Mouse (Mus musculus): ENCODE measurements around the gene 1700069L16Rik. TPM values are rescaled to one million over a fixed set of nuclear protein-coding genes. Genes with fewer than 3 reads are reported as not detected.

The 1700069L16Rik gene
- not detected in 2 replicates for polyA plus RNA-seq (2012; ENCODE audit: insufficient read depth, insufficient read length, low replicate concordance, missing spikeins)

- H3K27ac ChIP-seq (ENCODE audit: insufficient read depth, low read depth, low read length): no peak within 1 kb of the TSS
- H3K4me1 ChIP-seq (ENCODE audit: control insufficient read depth, insufficient read depth, low read length): peaks cover 6% of the 10 kb centered on the region; the same call in 1 of the 2 replicates
- 3% methylated on average over 15 of the region's 15 CpGs for WGBS
- H3K4me3 ChIP-seq (ENCODE audit: insufficient read depth, low read depth, low read length): no peak within 1 kb of the TSS
- peak; percentile 94 for TF ChIP-seq CTCF (IDR thresholded peaks at IDR 0.05; ENCODE audit: insufficient read depth, low read depth, low read length)
- no peak for TF ChIP-seq POLR2A (IDR thresholded peaks at IDR 0.05; ENCODE audit: insufficient read depth, low read depth, low read length)
Observed at GRCm38 (mm10) chr5:113724446-113724845, at the start of gene 1700069L16Rik. TSS of gene 1700069L16Rik (minus strand) at chr5:113724772.

GRCm38 (mm10) chr5:113773664-113774063 is 49.1 kb upstream of the 1700069L16Rik start:
- peak overlapping the region; percentile 92 for H3K4me3 ChIP-seq (ENCODE audit: insufficient read depth, low read depth, low read length)
- TF ChIP-seq POLR2A (IDR thresholded peaks at IDR 0.05; ENCODE audit: insufficient read depth, low read depth, low read length) (no peak), CTCF (IDR thresholded peaks at IDR 0.05; ENCODE audit: insufficient read depth, low read depth, low read length) (peak; percentile 92)
- WGBS: 0% methylated on average over 7 of the region's 7 CpGs
- H3K4me1 ChIP-seq (ENCODE audit: control insufficient read depth, insufficient read depth, low read length): peaks cover 14% of the 10 kb centered on the region
- H3K27ac ChIP-seq (ENCODE audit: insufficient read depth, low read depth, low read length): no peak overlapping the region

GRCm38 (mm10) chr5:113772905-113773519 is 48.4 kb upstream of the 1700069L16Rik start:
- WGBS: 1% methylated on average over 38 of the region's 38 CpGs
- Histone ChIP-seq H3K4me3 (ENCODE audit: insufficient read depth, low read depth, low read length) (peak overlapping the region; percentile 92), H3K27ac (ENCODE audit: insufficient read depth, low read depth, low read length) (no peak overlapping the region), H3K4me1 (ENCODE audit: control insufficient read depth, insufficient read depth, low read length) (peaks cover 18% of the 10 kb centered on the region)
- TF ChIP-seq CTCF (IDR thresholded peaks at IDR 0.05; ENCODE audit: insufficient read depth, low read depth, low read length): no peak
- no peak for TF ChIP-seq POLR2A (IDR thresholded peaks at IDR 0.05; ENCODE audit: insufficient read depth, low read depth, low read length)

GRCm38 (mm10) chr5:113772450-113772895 is 47.9 kb upstream of the 1700069L16Rik start, which contains the start of the genes Sart3 and Iscu:
TSS of gene Sart3 (minus strand) at chr5:113772510.
TSS of gene Iscu (plus strand) at chr5:113772748.
- peaks cover 18% of the 10 kb centered on the region for H3K4me1 ChIP-seq (ENCODE audit: control insufficient read depth, insufficient read depth, low read length)
- peak; percentile 78 for TF ChIP-seq POLR2A (IDR thresholded peaks at IDR 0.05; ENCODE audit: insufficient read depth, low read depth, low read length)
- no peak for TF ChIP-seq CTCF (IDR thresholded peaks at IDR 0.05; ENCODE audit: insufficient read depth, low read depth, low read length)
- peak within 1 kb of the TSS; percentile 98 for H3K27ac ChIP-seq (ENCODE audit: insufficient read depth, low read depth, low read length)
- WGBS: under 1% methylated on average over 49 of the region's 49 CpGs
- H3K4me3 ChIP-seq (ENCODE audit: insufficient read depth, low read depth, low read length): peak within 1 kb of the TSS; percentile 92

- H3K4me3 ChIP-seq (ENCODE audit: insufficient read depth, low read depth, low read length): peak overlapping the region; percentile 84
- under 1% methylated on average over 97 of the region's 97 CpGs for WGBS
- peak overlapping the region; percentile 98 for H3K27ac ChIP-seq (ENCODE audit: insufficient read depth, low read depth, low read length)
- TF ChIP-seq POLR2A (IDR thresholded peaks at IDR 0.05; ENCODE audit: insufficient read depth, low read depth, low read length) (peak; percentile 47; the same call in 1 of the 2 replicates), CTCF (IDR thresholded peaks at IDR 0.05; ENCODE audit: insufficient read depth, low read depth, low read length) (no peak)
- H3K4me1 ChIP-seq (ENCODE audit: control insufficient read depth, insufficient read depth, low read length): peaks cover 18% of the 10 kb centered on the region
Observed at GRCm38 (mm10) chr5:113771213-113772162, 46.9 kb upstream of the 1700069L16Rik start.

GRCm38 (mm10) chr5:113768806-113769205 is 44.2 kb upstream of the 1700069L16Rik start:
- TF ChIP-seq POLR2A (IDR thresholded peaks at IDR 0.05; ENCODE audit: insufficient read depth, low read depth, low read length) (no peak), CTCF (IDR thresholded peaks at IDR 0.05; ENCODE audit: insufficient read depth, low read depth, low read length) (no peak)
- no peak overlapping the region for H3K27ac ChIP-seq (ENCODE audit: insufficient read depth, low read depth, low read length)
- 83% methylated on average over 8 of the region's 8 CpGs for WGBS
- H3K4me1 ChIP-seq (ENCODE audit: control insufficient read depth, insufficient read depth, low read length): peaks cover 20% of the 10 kb centered on the region
- H3K4me3 ChIP-seq (ENCODE audit: insufficient read depth, low read depth, low read length): no peak overlapping the region

- H3K4me1 ChIP-seq (ENCODE audit: control insufficient read depth, insufficient read depth, low read length): peaks cover 24% of the 10 kb centered on the region
- WGBS: 73% methylated on average over 13 of the region's 13 CpGs
- no peak overlapping the region for H3K4me3 ChIP-seq (ENCODE audit: insufficient read depth, low read depth, low read length)
- TF ChIP-seq CTCF (IDR thresholded peaks at IDR 0.05; ENCODE audit: insufficient read depth, low read depth, low read length) (no peak), POLR2A (IDR thresholded peaks at IDR 0.05; ENCODE audit: insufficient read depth, low read depth, low read length) (no peak)
- H3K27ac ChIP-seq (ENCODE audit: insufficient read depth, low read depth, low read length): no peak overlapping the region
Observed at GRCm38 (mm10) chr5:113765641-113766526, 41.3 kb upstream of the 1700069L16Rik start.

- 81% methylated on average over 7 of the region's 7 CpGs for WGBS
- peaks cover 15% of the 10 kb centered on the region for H3K4me1 ChIP-seq (ENCODE audit: control insufficient read depth, insufficient read depth, low read length)
- no peak for TF ChIP-seq POLR2A (IDR thresholded peaks at IDR 0.05; ENCODE audit: insufficient read depth, low read depth, low read length)
- TF ChIP-seq CTCF (IDR thresholded peaks at IDR 0.05; ENCODE audit: insufficient read depth, low read depth, low read length): no peak
- no peak overlapping the region for H3K27ac ChIP-seq (ENCODE audit: insufficient read depth, low read depth, low read length)
- no peak overlapping the region for H3K4me3 ChIP-seq (ENCODE audit: insufficient read depth, low read depth, low read length)
Observed at GRCm38 (mm10) chr5:113764426-113764825, 39.9 kb upstream of the 1700069L16Rik start.

Measured in olfactory bulb, adult 2 months (tissue).